In the genomic region with DNA sequence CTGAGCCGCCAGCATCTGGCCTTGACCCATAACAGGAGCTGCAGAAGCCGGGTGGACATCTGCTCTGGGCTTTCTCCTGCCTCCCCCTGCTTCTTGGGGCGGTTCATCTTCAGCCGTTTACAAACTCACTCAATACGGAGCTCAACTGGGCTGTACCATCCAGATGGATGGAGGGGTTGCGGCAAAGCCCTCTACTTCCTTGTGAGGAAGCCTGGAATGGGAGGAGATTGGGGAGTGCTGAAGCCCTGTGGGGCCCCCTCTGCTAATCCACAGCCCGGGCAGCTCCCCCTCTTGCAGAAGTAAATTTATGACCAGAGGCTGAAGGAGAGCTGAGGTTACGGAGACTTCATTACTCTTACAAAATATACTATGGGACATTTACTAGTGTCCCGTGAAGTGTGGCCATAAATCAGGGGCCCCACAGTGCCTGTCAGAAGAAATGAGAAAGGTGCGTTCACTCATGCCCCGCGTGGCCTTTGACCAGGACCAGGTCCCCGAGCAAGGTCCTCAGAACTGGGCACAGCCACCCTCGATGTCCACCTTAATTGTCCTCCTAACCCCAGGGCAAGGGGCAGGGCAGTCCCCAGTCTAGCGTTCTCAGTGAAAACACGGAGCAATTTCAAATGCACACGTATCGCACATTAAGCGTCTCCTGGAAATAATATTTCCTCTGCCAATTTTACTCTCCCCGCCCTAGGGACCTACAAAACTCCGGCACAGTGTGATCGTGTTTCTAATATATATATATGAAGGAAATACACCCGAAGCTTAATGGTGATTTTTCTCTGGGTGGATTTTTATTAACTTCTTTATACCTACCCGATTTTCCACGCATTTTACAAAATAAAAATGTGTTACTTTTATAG, we compare ENCODE assay signal across 8 mouse cellular contexts.
DNase-seq lines count a peak whose midpoint lies in the region; ATAC-seq lines count a peak whose summit lies in the region.

No protein-coding gene starts in this region.

- H3K9ac ChIP-seq in lung, embryonic 16.5 days (ENCODE audit: low read length), result no peak overlapping the region
- H3K9ac ChIP-seq in limb, embryonic 13.5 days, result peak overlapping the region; percentile 48; the same call in 1 of the 2 replicates
- no peak overlapping the region for H3K9ac ChIP-seq in stomach, embryonic 16.5 days (ENCODE audit: low read length)

- H3K4me1 ChIP-seq in lung, embryonic 16.5 days (replicated peaks; ENCODE audit: control insufficient read depth, insufficient read depth, low read length), result peaks cover 4% of the 10 kb centered on the region; the same call in 1 of the 2 replicates
- peaks cover 42% of the 10 kb centered on the region for H3K4me1 ChIP-seq in limb, embryonic 13.5 days
- no peaks in the 10 kb centered on the region for H3K4me1 ChIP-seq in stomach, embryonic 16.5 days (ENCODE audit: control insufficient read depth, insufficient read depth, low read length)

- DNase-seq in lung, postnatal 14 days, result no peak
- DNase-seq in kidney, adult 11 months, result peak; percentile 31
- no peak for DNase-seq in c-Kit-positive CD71-positive TER-119-positive erythroid progenitor cells, embryonic 14.5 days (ENCODE audit: low spot score)
- no peak for DNase-seq in layer of hippocampus, adult 9-11 months
- no peak for DNase-seq in spleen, postnatal 36 days (ENCODE audit: low spot score in 2 of 2)

- no peaks in the 10 kb centered on the region for H3K9me3 ChIP-seq in lung, embryonic 16.5 days (ENCODE audit: control insufficient read depth, low read length)
- H3K9me3 ChIP-seq in limb, embryonic 13.5 days, result peaks cover 5% of the 10 kb centered on the region
- H3K9me3 ChIP-seq in stomach, embryonic 16.5 days (replicated peaks; ENCODE audit: control insufficient read depth, low read length), result no peaks in the 10 kb centered on the region; the same call in 1 of the 2 replicates

- H3K4me3 ChIP-seq in lung, embryonic 16.5 days (ENCODE audit: low read length), result no peak overlapping the region
- H3K4me3 ChIP-seq in limb, embryonic 13.5 days, result peak overlapping the region; percentile 22
- no peak overlapping the region; the same call in 1 of the 2 replicates for H3K4me3 ChIP-seq in stomach, embryonic 16.5 days (replicated peaks; ENCODE audit: low read length)

- H3K4me2 ChIP-seq in lung, embryonic 16.5 days (ENCODE audit: low read depth, low read length), result no peak overlapping the region
- peak overlapping the region; percentile 55 for H3K4me2 ChIP-seq in limb, embryonic 13.5 days (replicated peaks)
- peak overlapping the region; percentile 36 for H3K4me2 ChIP-seq in stomach, embryonic 16.5 days (ENCODE audit: low read depth, low read length)

- 58% methylated on average over 25 of the region's 25 CpGs for WGBS in lung, embryonic 16.5 days
- 9% methylated on average over 25 of the region's 25 CpGs for WGBS in limb, embryonic 13.5 days
- 42% methylated on average over 25 of the region's 25 CpGs for WGBS in stomach, embryonic 16.5 days

- H3K27me3 ChIP-seq in lung, embryonic 16.5 days (ENCODE audit: control insufficient read depth, insufficient read depth, low read depth, low read length), result no peaks in the 10 kb centered on the region; the same call in 1 of the 2 replicates
- H3K27me3 ChIP-seq in limb, embryonic 13.5 days, result peaks cover 86% of the 10 kb centered on the region
- H3K27me3 ChIP-seq in stomach, embryonic 16.5 days (ENCODE audit: control insufficient read depth, insufficient read depth, low read length), result no peaks in the 10 kb centered on the region

- peak; percentile 49; the same call in 1 of the 2 replicates for ATAC-seq in lung, embryonic 16.5 days (ENCODE audit: low read depth)
- ATAC-seq in limb, embryonic 13.5 days (ENCODE audit: low FRiP score, low read depth), result peak; percentile 73
- ATAC-seq in stomach, embryonic 16.5 days (ENCODE audit: insufficient read depth, low FRiP score), result peak; percentile 68

- no peak overlapping the region for H3K27ac ChIP-seq in lung, embryonic 16.5 days (ENCODE audit: low read length)
- H3K27ac ChIP-seq in limb, embryonic 13.5 days, result peak overlapping the region; percentile 72
- H3K27ac ChIP-seq in stomach, embryonic 16.5 days (ENCODE audit: low read length), result no peak overlapping the region

- no peaks in the 10 kb centered on the region for H3K36me3 ChIP-seq in lung, embryonic 16.5 days (ENCODE audit: control insufficient read depth, insufficient read depth, low read length)
- no peaks in the 10 kb centered on the region for H3K36me3 ChIP-seq in limb, embryonic 13.5 days
- H3K36me3 ChIP-seq in stomach, embryonic 16.5 days (ENCODE audit: control insufficient read depth, insufficient read depth, low read length), result no peaks in the 10 kb centered on the region
